Mouse (Mus musculus): Measurements from ENCODE around the gene Kansl2. TPM values are rescaled to one million over a fixed set of nuclear protein-coding genes. Genes with fewer than 3 reads are reported as not detected.

Gene Kansl2
- polyA plus RNA-seq, 1 experiment = 178 TPM

GRCm38 (mm10) chr15:98486433-98487021, 47.5 kb downstream of the Kansl2 start:
- Histone ChIP-seq H3K36me3 (ENCODE audit: control insufficient read depth, insufficient read depth) (no peaks in the 10 kb centered on the region), H3K79me3 (ENCODE audit: low read depth) (no peaks in the 10 kb centered on the region), H3K27me3 (ENCODE audit: control insufficient read depth, insufficient read depth, insufficient read length) (peaks cover 33% of the 10 kb centered on the region), H3ac (ENCODE audit: control insufficient read depth, insufficient read length, low read depth) (no peak overlapping the region), H3K4me3 (ENCODE audit: insufficient read depth, poor library complexity, severe bottlenecking) (no peak overlapping the region), H3K79me2 (ENCODE audit: control insufficient read depth, insufficient read depth) (no peaks in the 10 kb centered on the region)
- TF ChIP-seq CTCF (IDR thresholded peaks at IDR 0.05; ENCODE audit: control insufficient read depth, insufficient read depth, insufficient read length) (no peak), CEBPB (IDR thresholded peaks at IDR 0.05; ENCODE audit: low read depth) (no peak), MAX (IDR thresholded peaks at IDR 0.05) (no peak), MYOD1 (IDR thresholded peaks at IDR 0.05; ENCODE audit: control insufficient read depth, insufficient read length, low read depth) (no peak), MYOG (IDR thresholded peaks at IDR 0.05; ENCODE audit: control insufficient read depth, extremely low read depth, insufficient read length) (no peak), FOSL1 (IDR thresholded peaks at IDR 0.05; ENCODE audit: insufficient read depth, low read length, poor library complexity, severe bottlenecking) (no peak), USF1 (IDR thresholded peaks at IDR 0.05; ENCODE audit: low read depth) (no peak)

- Histone ChIP-seq H3K4me3 (ENCODE audit: insufficient read depth, poor library complexity, severe bottlenecking) (no peak overlapping the region), H3K36me3 (ENCODE audit: control insufficient read depth, insufficient read depth) (no peaks in the 10 kb centered on the region), H3K27me3 (ENCODE audit: control insufficient read depth, insufficient read depth, insufficient read length) (peaks cover 48% of the 10 kb centered on the region), H3ac (ENCODE audit: control insufficient read depth, insufficient read length, low read depth) (no peak overlapping the region), H3K79me3 (ENCODE audit: low read depth) (no peaks in the 10 kb centered on the region), H3K79me2 (ENCODE audit: control insufficient read depth, insufficient read depth) (no peaks in the 10 kb centered on the region)
- TF ChIP-seq MYOG (IDR thresholded peaks at IDR 0.05; ENCODE audit: control insufficient read depth, extremely low read depth, insufficient read length) (no peak), CTCF (IDR thresholded peaks at IDR 0.05; ENCODE audit: control insufficient read depth, insufficient read depth, insufficient read length) (no peak), FOSL1 (IDR thresholded peaks at IDR 0.05; ENCODE audit: insufficient read depth, low read length, poor library complexity, severe bottlenecking) (no peak), USF1 (IDR thresholded peaks at IDR 0.05; ENCODE audit: low read depth) (no peak), CEBPB (IDR thresholded peaks at IDR 0.05; ENCODE audit: low read depth) (no peak), MYOD1 (IDR thresholded peaks at IDR 0.05; ENCODE audit: control insufficient read depth, insufficient read length, low read depth) (no peak), MAX (IDR thresholded peaks at IDR 0.05) (no peak)
These were observed 49.9 kb downstream of the Kansl2 start for GRCm38 (mm10) chr15:98483907-98484886.

- H3K79me2 ChIP-seq (ENCODE audit: control insufficient read depth, insufficient read depth) = no peaks in the 10 kb centered on the region
- H3ac ChIP-seq (ENCODE audit: control insufficient read depth, insufficient read length, low read depth) = no peak within 1 kb of the TSS
- no peaks in the 10 kb centered on the region for H3K36me3 ChIP-seq (ENCODE audit: control insufficient read depth, insufficient read depth)
- TF ChIP-seq USF1 (IDR thresholded peaks at IDR 0.05; ENCODE audit: low read depth) (no peak), CEBPB (IDR thresholded peaks at IDR 0.05; ENCODE audit: low read depth) (no peak), MYOG (IDR thresholded peaks at IDR 0.05; ENCODE audit: control insufficient read depth, extremely low read depth, insufficient read length) (no peak), FOSL1 (IDR thresholded peaks at IDR 0.05; ENCODE audit: insufficient read depth, low read length, poor library complexity, severe bottlenecking) (no peak), MYOD1 (IDR thresholded peaks at IDR 0.05; ENCODE audit: control insufficient read depth, insufficient read length, low read depth) (no peak), CTCF (IDR thresholded peaks at IDR 0.05; ENCODE audit: control insufficient read depth, insufficient read depth, insufficient read length) (no peak), MAX (IDR thresholded peaks at IDR 0.05) (no peak)
- no peak within 1 kb of the TSS for H3K4me3 ChIP-seq (ENCODE audit: insufficient read depth, poor library complexity, severe bottlenecking)
- H3K27me3 ChIP-seq (ENCODE audit: control insufficient read depth, insufficient read depth, insufficient read length) = peaks cover 60% of the 10 kb centered on the region
- H3K79me3 ChIP-seq (ENCODE audit: low read depth) = no peaks in the 10 kb centered on the region
These were observed 51.4 kb downstream of the Kansl2 start, which contains the start of gene Lalba for GRCm38 (mm10) chr15:98482701-98483100. Lalba (minus strand) TSS chr15:98482721.

- no peak overlapping the region for H3ac ChIP-seq (ENCODE audit: control insufficient read depth, insufficient read length, low read depth)
- H3K4me3 ChIP-seq (ENCODE audit: insufficient read depth, poor library complexity, severe bottlenecking) = no peak overlapping the region
- H3K79me3 ChIP-seq (ENCODE audit: low read depth) = no peaks in the 10 kb centered on the region
- H3K36me3 ChIP-seq (ENCODE audit: control insufficient read depth, insufficient read depth) = no peaks in the 10 kb centered on the region
- no peak for TF ChIP-seq FOSL1 (IDR thresholded peaks at IDR 0.05; ENCODE audit: insufficient read depth, low read length, poor library complexity, severe bottlenecking)
- TF ChIP-seq CEBPB (IDR thresholded peaks at IDR 0.05; ENCODE audit: low read depth) = no peak
- no peak for TF ChIP-seq MAX (IDR thresholded peaks at IDR 0.05)
- no peak for TF ChIP-seq USF1 (IDR thresholded peaks at IDR 0.05; ENCODE audit: low read depth)
- TF ChIP-seq MYOG (IDR thresholded peaks at IDR 0.05; ENCODE audit: control insufficient read depth, extremely low read depth, insufficient read length) = no peak
- TF ChIP-seq CTCF (IDR thresholded peaks at IDR 0.05; ENCODE audit: control insufficient read depth, insufficient read depth, insufficient read length) = no peak
- TF ChIP-seq MYOD1 (IDR thresholded peaks at IDR 0.05; ENCODE audit: control insufficient read depth, insufficient read length, low read depth) = no peak
- peaks cover 80% of the 10 kb centered on the region for H3K27me3 ChIP-seq (ENCODE audit: control insufficient read depth, insufficient read depth, insufficient read length)
- no peaks in the 10 kb centered on the region for H3K79me2 ChIP-seq (ENCODE audit: control insufficient read depth, insufficient read depth)
These were observed 54.4 kb downstream of the Kansl2 start for GRCm38 (mm10) chr15:98479568-98480102.

- no peak overlapping the region for H3K4me3 ChIP-seq (ENCODE audit: insufficient read depth, poor library complexity, severe bottlenecking)
- no peaks in the 10 kb centered on the region for H3K79me2 ChIP-seq (ENCODE audit: control insufficient read depth, insufficient read depth)
- TF ChIP-seq MYOD1 (IDR thresholded peaks at IDR 0.05; ENCODE audit: control insufficient read depth, insufficient read length, low read depth) (no peak), FOSL1 (IDR thresholded peaks at IDR 0.05; ENCODE audit: insufficient read depth, low read length, poor library complexity, severe bottlenecking) (no peak), MAX (IDR thresholded peaks at IDR 0.05) (no peak), MYOG (IDR thresholded peaks at IDR 0.05; ENCODE audit: control insufficient read depth, extremely low read depth, insufficient read length) (no peak), CEBPB (IDR thresholded peaks at IDR 0.05; ENCODE audit: low read depth) (no peak), USF1 (IDR thresholded peaks at IDR 0.05; ENCODE audit: low read depth) (no peak), CTCF (IDR thresholded peaks at IDR 0.05; ENCODE audit: control insufficient read depth, insufficient read depth, insufficient read length) (no peak)
- H3ac ChIP-seq (ENCODE audit: control insufficient read depth, insufficient read length, low read depth) = no peak overlapping the region
- no peaks in the 10 kb centered on the region for H3K79me3 ChIP-seq (ENCODE audit: low read depth)
- H3K27me3 ChIP-seq (ENCODE audit: control insufficient read depth, insufficient read depth, insufficient read length) = peaks cover 72% of the 10 kb centered on the region
- no peaks in the 10 kb centered on the region for H3K36me3 ChIP-seq (ENCODE audit: control insufficient read depth, insufficient read depth)
These were observed 57.8 kb downstream of the Kansl2 start for GRCm38 (mm10) chr15:98476281-98476680.

Data from C2C12 (cell line).